Mouse (Mus musculus): ENCODE results near the gene Magea3. TPM values are rescaled to one million over a fixed set of nuclear protein-coding genes. Genes with fewer than 3 reads are reported as not detected.
"Not testable (repeated sequence)": the region's sequence is repeated elsewhere in the genome, so short reads cannot be mapped to it uniquely, and the experiment has no call there.

Magea3 gene
- not detected in 2 replicates for total RNA-seq (2012; rRNA removed)
- polyA plus RNA-seq (2012; ENCODE audit: insufficient read depth in 1 of 2, insufficient read length in 2 of 2, low read depth in 1 of 2, low replicate concordance in 2 of 2, missing spikeins in 1 of 2), result not detected

DNA sequence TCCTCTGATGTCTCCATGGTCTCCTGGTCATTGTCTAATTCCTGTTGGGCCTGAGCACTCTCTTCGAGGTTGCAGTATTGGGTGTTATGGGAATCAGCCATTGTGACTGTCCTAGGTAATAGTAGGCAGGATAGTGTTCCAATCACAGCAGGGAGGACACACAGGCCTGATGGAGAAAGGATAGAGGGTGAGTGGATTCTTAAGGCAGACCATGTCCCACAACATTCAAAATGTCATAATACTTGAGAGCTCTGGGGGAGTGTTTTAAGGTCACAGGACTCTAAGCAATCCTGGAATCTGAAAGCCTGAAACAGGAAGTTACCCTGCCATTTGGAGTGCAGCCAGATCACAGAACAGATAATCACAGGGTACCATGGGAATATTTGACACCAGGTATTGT, at the start of gene Magea3:
TSS of gene Magea3 (minus strand) at position 101 of the 400 bp plus-strand sequence.
- H3K79me2 ChIP-seq (ENCODE audit: control insufficient read depth, insufficient read depth, low read length, poor library complexity); H3K27me3 ChIP-seq (ENCODE audit: control insufficient read depth in 1 of 2, insufficient read depth in 2 of 2, low read length in 2 of 2); H3K9me3 ChIP-seq (replicated peaks; ENCODE audit: insufficient read depth, low read length); H3K4me1 ChIP-seq (ENCODE audit: control insufficient read depth in 1 of 2, insufficient read depth in 2 of 2, low read length in 2 of 2); H3K27ac ChIP-seq (ENCODE audit: control insufficient read depth, low read depth, low read length); H3K36me3 ChIP-seq (ENCODE audit: control insufficient read depth in 1 of 2, insufficient read depth in 2 of 2, low read length in 2 of 2); DNase-seq (ENCODE audit: low read depth, low spot score); H3K9ac ChIP-seq (ENCODE audit: control insufficient read depth, low read depth, low read length, poor library complexity, severe bottlenecking); H3K4me3 ChIP-seq (ENCODE audit: control insufficient read depth in 1 of 2, insufficient read depth in 1 of 2, low read depth in 2 of 2, low read length in 2 of 2): not testable (repeated sequence)

DNA sequence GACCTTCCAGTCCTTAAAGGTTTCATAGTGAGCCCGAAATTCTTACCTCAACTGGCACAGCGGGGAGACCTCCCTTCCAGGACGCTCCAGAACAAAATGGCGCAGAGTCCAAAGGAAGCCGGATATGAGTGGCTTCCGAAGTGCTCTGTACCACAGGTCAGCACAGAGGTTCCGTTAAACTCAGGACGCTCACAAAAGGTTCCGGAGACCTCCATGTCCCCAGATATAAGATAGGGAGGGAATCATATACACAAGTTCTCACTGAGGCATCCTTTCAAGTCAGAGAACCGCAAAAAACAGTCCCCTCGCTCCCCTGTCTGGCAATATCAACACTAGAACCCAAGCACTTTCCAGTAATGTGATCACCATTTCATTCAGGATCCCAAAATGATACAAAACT, 46.4 kb upstream of the Magea3 start, which contains the start of gene Magea8:
TSS of gene Magea8 (minus strand) at position 101 of the 400 bp plus-strand sequence.
- H3K79me2 ChIP-seq (ENCODE audit: control insufficient read depth, insufficient read depth, low read length, poor library complexity); DNase-seq (ENCODE audit: low read depth, low spot score); H3K27ac ChIP-seq (ENCODE audit: control insufficient read depth, low read depth, low read length); H3K9me3 ChIP-seq (replicated peaks; ENCODE audit: insufficient read depth, low read length); H3K4me1 ChIP-seq (ENCODE audit: control insufficient read depth in 1 of 2, insufficient read depth in 2 of 2, low read length in 2 of 2); H3K27me3 ChIP-seq (ENCODE audit: control insufficient read depth in 1 of 2, insufficient read depth in 2 of 2, low read length in 2 of 2); H3K4me3 ChIP-seq (ENCODE audit: control insufficient read depth in 1 of 2, insufficient read depth in 1 of 2, low read depth in 2 of 2, low read length in 2 of 2); H3K9ac ChIP-seq (ENCODE audit: control insufficient read depth, low read depth, low read length, poor library complexity, severe bottlenecking); H3K36me3 ChIP-seq (ENCODE audit: control insufficient read depth in 1 of 2, insufficient read depth in 2 of 2, low read length in 2 of 2): not testable (repeated sequence)

DNA sequence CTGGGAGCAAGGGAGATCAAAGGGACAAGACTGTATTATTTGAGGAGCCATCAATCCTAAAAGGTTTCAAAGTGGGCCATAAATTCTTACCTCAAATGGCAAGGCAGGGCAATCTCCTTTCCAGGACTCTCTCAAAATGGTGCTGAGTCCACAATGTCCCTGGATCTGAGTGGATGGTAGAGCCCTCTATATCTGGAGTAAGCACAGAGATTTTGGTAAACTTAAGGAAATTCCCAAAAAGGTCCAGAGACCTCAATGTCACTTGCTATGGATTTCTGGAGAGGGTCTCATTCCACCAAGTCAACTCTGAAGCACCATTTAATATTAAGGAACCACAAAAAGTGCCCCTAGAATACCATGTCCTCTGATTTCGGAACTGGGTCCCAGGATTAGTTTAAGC, 13.4 kb downstream of the Magea3 start, which contains the start of gene Magea6:
TSS of gene Magea6 (minus strand) at position 101 of the 400 bp plus-strand sequence.
- H3K4me3 ChIP-seq (ENCODE audit: control insufficient read depth in 1 of 2, insufficient read depth in 1 of 2, low read depth in 2 of 2, low read length in 2 of 2); H3K36me3 ChIP-seq (ENCODE audit: control insufficient read depth in 1 of 2, insufficient read depth in 2 of 2, low read length in 2 of 2); H3K9me3 ChIP-seq (replicated peaks; ENCODE audit: insufficient read depth, low read length); DNase-seq (ENCODE audit: low read depth, low spot score); H3K79me2 ChIP-seq (ENCODE audit: control insufficient read depth, insufficient read depth, low read length, poor library complexity); H3K9ac ChIP-seq (ENCODE audit: control insufficient read depth, low read depth, low read length, poor library complexity, severe bottlenecking); H3K27me3 ChIP-seq (ENCODE audit: control insufficient read depth in 1 of 2, insufficient read depth in 2 of 2, low read length in 2 of 2); H3K27ac ChIP-seq (ENCODE audit: control insufficient read depth, low read depth, low read length); H3K4me1 ChIP-seq (ENCODE audit: control insufficient read depth in 1 of 2, insufficient read depth in 2 of 2, low read length in 2 of 2): not testable (repeated sequence)

Other genes with a start within 250 kb of the Magea3 start
- gene Cldn34b1, start 59.2 kb downstream of the Magea3 start, total RNA-seq (2012; rRNA removed), result not detected in 2 replicates
- not detected for gene Cldn34b1, start 59.2 kb downstream of the Magea3 start, polyA plus RNA-seq (2012; ENCODE audit: insufficient read depth in 1 of 2, insufficient read length in 2 of 2, low read depth in 1 of 2, low replicate concordance in 2 of 2, missing spikeins in 1 of 2)
- not detected in 2 replicates for gene Magea6, start 13.5 kb downstream of the Magea3 start, total RNA-seq (2012; rRNA removed)
- not detected for gene Magea6, start 13.5 kb downstream of the Magea3 start, polyA plus RNA-seq (2012; ENCODE audit: insufficient read depth in 1 of 2, insufficient read length in 2 of 2, low read depth in 1 of 2, low replicate concordance in 2 of 2, missing spikeins in 1 of 2)
- not detected in 2 replicates for gene Magea8, start 46.3 kb upstream of the Magea3 start, total RNA-seq (2012; rRNA removed)
- gene Magea8, start 46.3 kb upstream of the Magea3 start, polyA plus RNA-seq (2012; ENCODE audit: insufficient read depth in 1 of 2, insufficient read length in 2 of 2, low read depth in 1 of 2, low replicate concordance in 2 of 2, missing spikeins in 1 of 2), result not detected
- not detected in 2 replicates for gene Magea5, start 113.6 kb upstream of the Magea3 start, total RNA-seq (2012; rRNA removed)
- not detected for gene Magea5, start 113.6 kb upstream of the Magea3 start, polyA plus RNA-seq (2012; ENCODE audit: insufficient read depth in 1 of 2, insufficient read length in 2 of 2, low read depth in 1 of 2, low replicate concordance in 2 of 2, missing spikeins in 1 of 2)
- not detected in 2 replicates for gene Magea1, start 140.3 kb upstream of the Magea3 start, total RNA-seq (2012; rRNA removed)
- gene Magea1, start 140.3 kb upstream of the Magea3 start, polyA plus RNA-seq (2012; ENCODE audit: insufficient read depth in 1 of 2, insufficient read length in 2 of 2, low read depth in 1 of 2, low replicate concordance in 2 of 2, missing spikeins in 1 of 2), result not detected
- gene Magea2, start 144.2 kb upstream of the Magea3 start, total RNA-seq (2012; rRNA removed), result not detected in 2 replicates
- gene Magea2, start 144.2 kb upstream of the Magea3 start, polyA plus RNA-seq (2012; ENCODE audit: insufficient read depth in 1 of 2, insufficient read length in 2 of 2, low read depth in 1 of 2, low replicate concordance in 2 of 2, missing spikeins in 1 of 2), result not detected
- not detected in 2 replicates for gene Cldn34b2, start 178.9 kb upstream of the Magea3 start, total RNA-seq (2012; rRNA removed)
- gene Cldn34b2, start 178.9 kb upstream of the Magea3 start, polyA plus RNA-seq (2012; ENCODE audit: insufficient read depth in 1 of 2, insufficient read length in 2 of 2, low read depth in 1 of 2, low replicate concordance in 2 of 2, missing spikeins in 1 of 2), result not detected

All from MEL (cell line).